Mouse (Mus musculus) heart, adult 18-20 months (tissue): ENCODE measurements around the gene 3110082I17Rik. TPM values are rescaled to one million over a fixed set of nuclear protein-coding genes. Genes with fewer than 3 reads are reported as not detected.
"Not testable (repeated sequence)": the region's sequence is repeated elsewhere in the genome, so short reads cannot be mapped to it uniquely, and the experiment has no call there.

ENCODE experiments used
- DNase-seq, 2 experiments: peaks; one replicate each; pipeline ENCODE4 v3.0.0; 2021 to 2022; ENCODE audit warnings: mixed read lengths in 1 of 2
- total RNA-seq, 2 experiments: library from RNA; stranded (reverse); gene quantifications; 2 replicates each; pipeline ENCODE4 v1.2.3; 2021

The 3110082I17Rik gene
- total RNA-seq, 2 experiments from 2014 or later = 5.6 TPM

DNA sequence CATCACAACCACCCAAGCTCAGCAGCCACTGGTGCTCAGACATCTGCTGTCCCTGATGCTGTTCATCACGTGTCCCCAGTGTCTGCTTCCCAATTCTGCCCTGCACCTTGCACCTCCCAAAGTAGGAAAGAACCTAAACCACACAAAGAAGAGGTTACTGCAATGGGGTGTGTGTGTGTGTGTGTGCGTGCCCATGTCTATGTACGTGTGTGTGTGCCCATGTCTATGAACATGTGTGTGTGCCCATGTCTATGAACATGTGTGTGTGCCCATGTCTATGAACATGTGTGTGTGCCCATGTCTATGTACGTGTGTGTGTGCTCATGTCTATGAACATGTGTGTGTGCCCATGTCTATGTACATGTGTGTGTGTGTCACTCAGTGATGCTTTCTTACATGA, 64.8 kb downstream of the 3110082I17Rik start:
- DNase-seq = no peak

- peak in 1 of 2 experiments; percentile 19 for DNase-seq
Measured at GRCm38 (mm10) chr5:139394399-139394798, 65.9 kb downstream of the 3110082I17Rik start.

GRCm38 (mm10) chr5:139393197-139393588, 67.1 kb downstream of the 3110082I17Rik start:
- DNase-seq = no peak

- no peak for DNase-seq
Measured at GRCm38 (mm10) chr5:139392219-139393196, 67.8 kb downstream of the 3110082I17Rik start.

- peak; percentile 55 to 72 for DNase-seq
Measured at GRCm38 (mm10) chr5:139391309-139391990, 68.9 kb downstream of the 3110082I17Rik start.

DNA sequence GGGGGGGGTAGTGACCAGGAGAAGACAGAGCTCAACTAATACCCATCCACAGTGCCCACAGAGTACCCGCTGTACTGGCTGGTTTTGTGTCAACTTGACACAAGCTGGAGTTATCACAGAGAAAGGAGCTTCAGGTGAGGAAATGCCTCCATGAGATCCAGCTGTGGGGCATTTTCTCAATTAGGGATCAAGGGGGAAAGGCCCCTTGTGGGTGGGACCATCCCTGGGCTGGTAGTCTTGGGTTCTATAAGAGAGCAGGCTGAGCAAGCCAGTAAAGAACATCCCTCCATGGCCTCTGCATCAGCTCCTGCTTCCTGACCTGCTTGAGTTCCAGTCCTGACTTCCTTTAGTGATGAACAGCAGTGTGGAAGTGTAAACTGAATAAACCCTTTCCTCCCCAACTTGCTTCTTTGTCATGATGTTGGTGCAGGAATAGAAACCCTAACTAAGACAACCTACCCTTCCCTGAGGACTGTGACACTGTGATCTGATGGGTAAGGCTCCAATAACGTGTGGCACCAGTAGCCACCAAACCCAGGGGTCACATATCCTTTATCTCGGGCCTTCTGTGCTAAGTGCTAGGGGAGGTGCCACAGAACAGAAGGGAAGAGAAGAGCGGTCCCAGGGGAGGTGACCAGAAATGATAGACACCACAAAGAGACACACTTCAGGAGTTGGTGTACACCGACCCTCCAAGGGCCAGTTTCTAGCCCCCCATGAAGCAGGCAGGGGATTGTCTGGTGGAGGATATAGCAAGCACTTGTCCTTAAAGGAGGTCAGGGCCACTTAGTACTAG, 69.8 kb downstream of the 3110082I17Rik start:
- not testable (repeated sequence) for DNase-seq

- peak; percentile 86 to 91 for DNase-seq
Measured at GRCm38 (mm10) chr5:139389676-139390061, 70.7 kb downstream of the 3110082I17Rik start.

- DNase-seq = no peak
Measured at GRCm38 (mm10) chr5:139388694-139389675, 71.3 kb downstream of the 3110082I17Rik start.

GRCm38 (mm10) chr5:139388195-139388570, 72.1 kb downstream of the 3110082I17Rik start:
- peak; percentile 58 to 84 for DNase-seq

DNA sequence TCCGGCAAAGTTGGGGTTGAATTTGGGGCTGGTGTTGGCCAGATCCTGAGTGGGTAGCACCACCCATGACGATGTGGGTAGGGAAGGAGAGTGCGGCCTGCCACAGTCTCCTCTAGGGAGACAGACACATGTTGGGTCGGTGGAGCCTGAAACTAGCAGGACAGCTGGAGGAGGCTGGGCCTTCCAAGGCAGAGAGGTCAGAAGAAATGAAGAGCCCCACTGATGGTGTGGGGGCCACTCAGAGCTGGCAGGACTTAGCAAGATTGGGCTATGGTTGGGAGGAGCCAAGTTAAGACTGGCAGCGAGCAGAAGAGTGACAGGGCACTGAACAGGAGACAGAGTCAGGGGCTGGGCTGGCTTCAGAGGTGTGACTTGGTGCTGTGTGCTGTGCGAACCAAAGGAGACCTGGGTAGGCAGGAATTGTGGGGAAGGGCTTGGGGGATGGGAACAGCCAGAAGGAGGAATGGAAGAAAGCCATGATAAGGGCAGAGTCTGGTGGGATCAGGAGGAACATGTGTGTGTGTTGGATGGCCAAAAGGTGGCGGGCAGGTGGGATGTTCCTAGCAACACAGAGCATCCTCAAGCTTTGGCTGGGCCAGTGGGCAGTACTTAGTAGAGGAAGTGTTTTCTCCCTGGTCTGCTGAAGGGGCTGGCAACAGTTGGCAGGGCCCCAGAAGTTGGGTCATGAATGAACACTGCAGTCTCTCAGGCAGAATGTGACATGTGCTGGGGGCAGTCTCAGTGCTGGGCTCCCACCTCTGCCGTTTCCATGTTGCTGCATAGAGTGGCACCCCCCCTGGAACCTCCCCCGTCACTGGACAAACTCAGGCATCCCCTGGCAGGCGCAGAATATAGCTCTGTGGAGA, 72.8 kb downstream of the 3110082I17Rik start:
- DNase-seq = peak in 1 of 2 experiments; percentile 46

GRCm38 (mm10) chr5:139386047-139386446, 74.3 kb downstream of the 3110082I17Rik start:
- DNase-seq = no peak

DNA sequence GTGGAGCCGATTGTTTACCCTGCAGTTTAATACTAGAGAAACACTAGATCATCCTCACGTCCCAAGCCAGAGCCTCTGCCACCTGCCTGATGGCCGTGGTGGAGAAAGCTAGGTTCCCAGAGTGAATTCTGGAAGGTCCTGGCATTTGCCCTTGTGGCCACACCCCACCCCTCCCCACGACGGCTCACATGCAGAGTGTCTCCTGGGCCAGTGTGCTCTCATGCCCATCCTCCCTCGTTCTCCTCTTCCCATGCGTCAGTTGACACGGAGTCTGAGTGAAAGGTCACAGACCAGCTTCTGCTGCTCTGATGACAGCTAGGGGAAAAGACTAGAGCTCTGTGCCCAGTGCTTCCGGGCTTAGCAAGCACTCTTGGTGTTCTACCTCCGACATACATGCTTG, 75.8 kb downstream of the 3110082I17Rik start:
- DNase-seq = peak; percentile 77 to 84

DNA sequence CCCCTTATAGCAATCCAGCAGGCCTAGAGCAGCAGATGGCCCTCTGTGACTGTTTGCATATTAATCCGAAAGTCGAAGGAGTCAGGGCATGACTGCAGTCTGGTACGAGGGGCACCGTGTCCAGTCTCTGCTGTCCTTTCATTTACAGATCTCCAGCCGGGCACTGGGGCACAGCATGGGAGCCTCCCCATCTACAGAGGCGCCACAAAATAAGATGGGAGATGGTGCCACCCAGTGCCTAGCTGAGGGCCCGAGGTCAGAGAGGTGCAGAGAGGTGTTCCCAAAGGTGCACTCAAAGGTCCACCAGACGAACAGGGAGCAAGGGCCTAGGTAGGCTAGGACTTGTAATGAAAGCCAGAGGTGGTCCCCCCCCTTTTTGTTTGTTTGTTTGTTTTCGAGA, 77.1 kb downstream of the 3110082I17Rik start:
- no peak for DNase-seq

- DNase-seq = peak; percentile 84 to 91
Measured at GRCm38 (mm10) chr5:139382760-139383159, 77.6 kb downstream of the 3110082I17Rik start.

- peak; percentile 64 to 68 for DNase-seq
Measured at GRCm38 (mm10) chr5:139381586-139382513, 78.5 kb downstream of the 3110082I17Rik start.

DNA sequence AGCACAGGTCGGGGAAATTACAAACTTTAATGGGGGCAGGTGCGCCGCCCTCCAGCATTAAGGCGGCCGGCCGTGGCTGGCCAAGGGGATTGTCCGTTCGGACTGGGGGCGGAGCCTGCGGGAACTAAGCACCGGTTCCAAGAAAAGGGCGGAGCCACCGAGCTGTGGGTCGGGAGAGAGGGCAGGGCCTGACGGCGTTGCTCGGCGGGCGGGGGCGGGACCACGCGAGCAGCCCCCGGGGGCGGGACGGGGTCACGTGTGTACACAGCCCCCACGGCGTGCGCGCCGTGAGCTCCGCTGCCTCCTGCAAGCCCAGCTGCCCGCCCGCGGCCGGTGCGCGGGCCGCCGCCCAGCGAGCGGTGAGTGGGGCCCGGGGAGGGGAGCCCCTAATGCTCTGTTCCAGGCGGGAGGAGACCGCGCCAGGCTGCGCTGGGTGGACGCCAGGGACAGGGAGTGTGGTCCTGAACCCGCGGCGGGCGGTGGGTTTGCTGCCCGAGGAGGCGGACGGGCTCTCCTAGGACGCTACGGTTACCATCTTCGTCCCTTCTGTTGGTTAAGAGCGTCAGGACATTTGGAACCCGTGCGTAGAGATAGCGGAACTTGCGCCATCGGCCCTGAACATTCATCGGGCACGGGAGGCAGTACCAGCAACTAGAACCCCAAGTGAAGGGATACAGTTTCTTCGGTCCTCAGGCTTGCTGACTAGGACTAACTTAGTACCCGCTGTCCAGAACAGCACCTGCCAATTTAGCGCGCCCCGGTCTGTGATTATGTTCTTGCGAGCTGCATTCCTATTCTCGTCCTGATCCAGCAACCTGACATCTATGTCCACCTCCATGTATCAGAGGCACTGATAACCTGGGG, 79.7 kb downstream of the 3110082I17Rik start:
- peak; percentile 98 to 99 for DNase-seq

- peak in 1 of 2 experiments; percentile 48 for DNase-seq
Measured at GRCm38 (mm10) chr5:139379771-139380384, 80.4 kb downstream of the 3110082I17Rik start.
